Comparison of ENCODE assay signal across 10 mouse cellular contexts in the genomic region with DNA sequence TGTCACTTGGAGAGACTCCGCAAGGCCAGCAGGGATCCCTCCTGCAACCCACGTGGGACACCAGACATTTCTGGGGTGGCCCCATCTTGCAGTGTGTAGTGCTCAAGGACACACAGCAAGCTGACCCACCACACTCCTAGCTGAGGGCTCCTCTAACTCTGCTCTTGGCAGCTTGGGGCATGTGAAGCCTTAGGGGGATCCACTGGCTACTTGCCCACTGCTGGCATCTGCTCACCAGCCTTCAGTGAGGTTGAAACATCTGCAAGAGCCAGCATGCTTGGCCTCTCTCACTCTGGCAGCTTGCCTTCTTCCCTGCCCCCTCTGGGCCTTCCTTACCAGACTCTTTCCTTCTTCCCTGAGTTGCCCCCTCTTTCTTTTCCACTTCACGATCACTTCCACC.
DNase-seq lines count a peak whose midpoint lies in the region; ATAC-seq and TF ChIP-seq lines count a peak whose summit lies in the region.
"Had no signal": no experiment of that assay in that cellular context is flagged by ENCODE, and none has a peak within 500 bp of the region (broad histone marks: within the 10 kb centered on the region; RNA-seq: fewer than 3 reads in every experiment).

No protein-coding gene starts in this region.

- no peak overlapping the region for H3K9ac ChIP-seq in hindbrain, embryonic 14.5 days
- no peak overlapping the region for H3K9ac ChIP-seq in liver, postnatal 0 days (replicated peaks)

- TF ChIP-seq EP300 in liver, postnatal 0 days (IDR thresholded peaks at IDR 0.05; ENCODE audit: low read depth) = no peak

- H3K4me2 ChIP-seq in hindbrain, embryonic 14.5 days (replicated peaks) = no peak overlapping the region
- H3K4me2 ChIP-seq in liver, postnatal 0 days (ENCODE audit: low read depth, low read length) = no peak overlapping the region

- H3K36me3 ChIP-seq in hindbrain, embryonic 14.5 days (replicated peaks; ENCODE audit: control insufficient read depth, insufficient read depth) = no peaks in the 10 kb centered on the region
- H3K36me3 ChIP-seq in liver, postnatal 0 days (replicated peaks; ENCODE audit: insufficient read depth, low read length) = no peaks in the 10 kb centered on the region

- peak; percentile 49 for DNase-seq in layer of hippocampus, adult 11-12 months (ENCODE audit: low spot score)
- no peak for DNase-seq in layer of hippocampus, adult 9-11 months
- DNase-seq in right cerebral cortex, postnatal 4 days = peak; percentile 68
- DNase-seq in right cerebral cortex, adult 2 months (ENCODE audit: low spot score in 2 of 2) = no peak
- peak; percentile 72 for DNase-seq in hindbrain, embryonic 14.5 days (ENCODE audit: low spot score)
- no peak for DNase-seq in liver, postnatal 0 days
- no peak for DNase-seq in heart, adult 18-20 months
- DNase-seq: gastrocnemius, postnatal 10 days; kidney, adult 18-20 months; thymus, adult 18-20 months had no signal

- no peak overlapping the region for H3K4me3 ChIP-seq in hindbrain, embryonic 14.5 days (replicated peaks; ENCODE audit: low read length)
- H3K4me3 ChIP-seq in liver, postnatal 0 days (ENCODE audit: low read depth, low read length) = no peak overlapping the region

- no peak overlapping the region for H3K27ac ChIP-seq in hindbrain, embryonic 14.5 days
- H3K27ac ChIP-seq in liver, postnatal 0 days (ENCODE audit: low read depth) = no peak overlapping the region

- peaks cover 14% of the 10 kb centered on the region for H3K4me1 ChIP-seq in hindbrain, embryonic 14.5 days (replicated peaks; ENCODE audit: control insufficient read depth, insufficient read depth, low read length)
- H3K4me1 ChIP-seq in liver, postnatal 0 days (ENCODE audit: insufficient read depth) = no peaks in the 10 kb centered on the region

- no peak for TF ChIP-seq CTCF in liver, postnatal 0 days (IDR thresholded peaks at IDR 0.05; ENCODE audit: low read depth)

- H3K27me3 ChIP-seq in hindbrain, embryonic 14.5 days (ENCODE audit: control insufficient read depth, insufficient read depth, low read length) = no peaks in the 10 kb centered on the region
- H3K27me3 ChIP-seq in liver, postnatal 0 days (ENCODE audit: insufficient read depth, low read length) = no peaks in the 10 kb centered on the region

- no peaks in the 10 kb centered on the region for H3K9me3 ChIP-seq in hindbrain, embryonic 14.5 days (ENCODE audit: control insufficient read depth, low read length)
- no peaks in the 10 kb centered on the region for H3K9me3 ChIP-seq in liver, postnatal 0 days (ENCODE audit: low read length)

- 61% methylated on average over 3 of the region's 3 CpGs for WGBS in hindbrain, embryonic 14.5 days
- WGBS in liver, postnatal 0 days (ENCODE audit: insufficient replicate concordance) = 63% methylated on average over 3 of the region's 3 CpGs

- ATAC-seq in hindbrain, embryonic 14.5 days (ENCODE audit: low FRiP score) = peak; percentile 50; the same call in 1 of the 2 replicates
- ATAC-seq in liver, postnatal 0 days = no peak

Comparison
In these comparisons a context has a peak if more than half of its experiments do, and no peak if none do; other contexts are left out.
1. DNase-seq: peak in layer of hippocampus, adult 11-12 months (single experiment), right cerebral cortex, postnatal 4 days (single experiment) and hindbrain, embryonic 14.5 days (single experiment); none in layer of hippocampus, adult 9-11 months (single experiment), right cerebral cortex, adult 2 months (0 of 2), liver, postnatal 0 days (single experiment) and heart, adult 18-20 months (0 of 2).